Mouse (Mus musculus) layer of hippocampus, adult 2 months (tissue): ENCODE measurements around the gene Nynrin. TPM values are rescaled to one million over a fixed set of nuclear protein-coding genes. Genes with fewer than 3 reads are reported as not detected.

ENCODE experiments used
- DNase-seq, 2 experiments: peaks; one replicate each; pipeline ENCODE4 v3.0.0; 2022; ENCODE audit warnings: low spot score in 2 of 2
- H3K27ac ChIP-seq: fragments of 200-600 bp; 2 replicates; pipeline ENCODE4 v1.8.1; 2022
- H3K4me3 ChIP-seq: fragments of 200-600 bp; 2 replicates; pipeline ENCODE4 v1.8.1; 2022; ENCODE audit warnings: mild to moderate bottlenecking
- CTCF ChIP-seq: fragments of 200-600 bp; conservative IDR thresholded peaks from 2 replicates; pipeline ENCODE4 v1.8.1; 2022; ENCODE audit warnings: antibody characterized with exemption, mild to moderate bottlenecking, moderate library complexity
- long read RNA-seq, 2 experiments: library from polyadenylated mRNA; stranded (forward); transcript quantifications; one replicate each; pipeline ENCODE4 v2.0.0; 2021; ENCODE audit warnings: borderline mapping rate in 2 of 2
- total RNA-seq, 2 experiments: library from RNA; stranded (reverse); gene quantifications; 2 replicates each; pipeline ENCODE4 v1.2.3; 2021

Gene Nynrin
- 1 to 10 TPM; 7.9 to 8.9 TPM for total RNA-seq
- long read RNA-seq, experiment 1, partial matches to known transcripts, result 1 of 1 reads
- long read RNA-seq, experiment 1, other reads (novel, unspliced or antisense), result 0 of 1 reads
- long read RNA-seq, experiment 2, full-length matches to known transcripts, result 1 of 3 reads
- long read RNA-seq, experiment 2, partial matches to known transcripts, result 1 of 3 reads
- long read RNA-seq, experiment 2, other reads (novel, unspliced or antisense), result 1 of 3 reads

DNA sequence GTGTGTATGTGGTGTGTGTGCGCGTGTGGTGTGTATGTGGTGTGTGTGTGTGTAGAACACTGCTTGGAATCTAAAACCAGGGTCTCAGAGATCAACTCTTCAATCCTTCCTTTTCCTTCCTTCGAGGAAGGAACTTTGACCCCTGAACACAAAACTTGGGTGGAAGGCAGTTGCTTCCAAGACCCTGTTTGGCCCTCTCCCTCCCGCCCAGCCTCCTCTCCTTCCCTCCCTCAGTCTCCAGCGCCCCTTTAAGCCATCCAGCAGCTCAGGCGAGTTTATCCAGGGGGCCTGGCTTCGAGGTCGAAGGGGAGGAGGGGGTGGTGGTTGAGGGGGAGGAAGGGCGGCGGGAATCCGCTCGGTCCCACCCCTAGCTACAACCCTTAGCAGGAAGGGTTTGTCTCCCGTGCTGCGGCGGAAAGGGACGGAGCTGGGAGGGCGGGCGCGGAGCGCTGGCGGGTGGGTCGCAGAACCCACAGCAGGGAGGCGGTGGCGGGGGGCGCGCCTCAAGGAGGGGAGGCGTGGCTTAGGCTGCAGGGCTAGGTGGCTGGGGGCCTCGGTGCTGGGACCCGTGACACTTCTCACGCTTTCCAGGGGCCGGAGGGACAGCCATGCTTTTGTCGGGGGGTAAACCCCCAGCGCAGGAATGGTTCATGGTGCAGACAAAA lies at the start of gene Nynrin:
Nynrin (plus strand) TSS at position 390 of the 665 bp plus-strand sequence.
- H3K4me3 ChIP-seq, result peak within 1 kb of the TSS; percentile 66
- peak within 1 kb of the TSS; percentile 68 for H3K27ac ChIP-seq
- DNase-seq, result no peak
- no peak for TF ChIP-seq CTCF

DNA sequence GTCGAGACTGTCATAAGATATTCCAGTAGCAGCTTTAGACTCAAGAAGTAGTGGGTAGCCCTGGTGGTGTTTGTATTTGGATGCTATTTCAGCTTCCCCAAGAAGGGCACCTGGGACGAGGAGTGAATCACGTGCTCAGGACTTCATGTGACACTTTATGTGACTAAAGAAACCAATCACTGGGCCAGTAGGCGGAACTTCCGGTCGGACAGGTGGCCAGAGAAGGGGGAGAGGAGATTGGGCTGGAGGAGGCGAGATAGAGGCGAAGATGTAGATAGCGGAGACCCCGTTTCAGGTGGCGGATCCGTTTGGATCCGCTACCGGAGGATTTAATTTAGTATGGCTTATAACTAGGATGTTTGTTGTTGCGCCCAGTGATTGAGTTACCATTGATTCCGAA lies 38.9 kb upstream of the Nynrin start:
- no peak overlapping the region for H3K27ac ChIP-seq
- no peak for TF ChIP-seq CTCF

DNA sequence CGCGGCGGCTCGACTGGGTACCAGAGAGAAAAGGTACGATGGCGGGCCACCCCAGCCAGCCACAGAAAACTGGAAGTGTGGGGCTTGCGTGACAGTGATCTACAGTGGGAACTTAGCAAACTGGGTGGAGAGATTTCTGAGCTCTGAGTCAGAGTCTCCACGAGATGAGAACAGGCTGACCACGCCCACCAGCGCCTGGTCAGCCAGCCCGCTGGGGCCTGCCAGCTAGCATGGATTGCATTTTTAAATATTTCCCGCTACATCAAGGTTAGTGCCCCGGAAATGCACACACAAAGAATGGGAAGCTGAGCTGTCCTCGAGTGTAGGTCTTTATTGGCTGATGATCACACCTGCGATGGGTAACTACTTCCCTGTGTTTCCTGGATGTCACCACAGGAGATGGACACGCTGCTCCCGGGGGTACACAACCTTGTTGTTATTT lies 38.5 kb upstream of the Nynrin start:
- no peak for DNase-seq
- no peak for TF ChIP-seq CTCF
- H3K4me3 ChIP-seq, result peak overlapping the region; percentile 43
- H3K27ac ChIP-seq, result no peak overlapping the region

More for the DNA sequence above, 38.9 kb upstream of the Nynrin start:
- no peak for DNase-seq
- peak overlapping the region; percentile 43 for H3K4me3 ChIP-seq

DNA sequence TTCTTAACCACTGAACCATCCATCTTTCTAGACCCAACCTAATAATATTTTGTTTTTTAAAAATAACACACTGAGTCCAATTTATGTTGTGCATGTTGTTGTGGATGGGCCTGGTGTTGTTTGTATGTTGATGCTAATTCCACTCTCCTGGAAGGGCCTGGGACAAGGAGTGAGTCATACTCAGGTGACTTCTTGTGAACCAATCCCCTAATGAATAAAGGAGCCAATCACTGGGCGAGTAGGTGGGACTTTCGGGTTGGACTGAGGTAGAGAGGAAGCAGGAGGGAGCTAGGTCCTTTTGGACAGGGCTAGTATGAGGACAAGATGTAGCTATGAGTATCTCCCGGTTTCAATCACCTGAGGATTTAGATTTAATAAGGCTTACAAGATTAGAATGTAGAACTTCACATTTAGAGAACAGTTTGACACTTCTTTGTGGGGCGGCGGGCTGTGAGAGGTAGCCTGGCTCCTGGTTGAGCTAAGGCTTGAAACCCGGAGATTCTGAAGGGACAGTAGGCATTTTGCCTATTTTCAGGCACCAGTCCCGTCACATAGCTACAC lies 33.9 kb upstream of the Nynrin start:
- H3K27ac ChIP-seq, result no peak overlapping the region
- no peak for DNase-seq
- no peak overlapping the region for H3K4me3 ChIP-seq
- TF ChIP-seq CTCF, result no peak

DNA sequence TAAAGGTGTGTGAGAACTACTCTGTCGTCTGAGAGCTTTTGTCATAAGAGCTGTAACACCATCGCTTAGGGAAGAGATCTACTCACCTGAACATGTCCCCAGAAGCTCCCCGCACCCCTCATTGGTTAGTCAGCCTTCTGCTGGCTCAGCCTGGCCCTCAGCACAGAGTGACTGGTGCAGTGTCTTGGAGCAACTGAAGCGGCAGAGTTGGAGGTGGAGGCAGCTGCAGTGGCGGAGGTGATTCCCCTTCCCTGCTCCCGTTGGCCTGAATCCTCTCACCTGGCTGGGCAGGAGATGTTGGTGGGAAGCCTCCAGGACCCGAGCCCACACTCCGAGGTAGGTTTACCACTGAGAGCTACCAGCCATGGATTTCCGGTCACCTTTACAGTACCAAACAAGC lies 33.2 kb upstream of the Nynrin start:
- TF ChIP-seq CTCF, result no peak
- H3K4me3 ChIP-seq, result no peak overlapping the region
- H3K27ac ChIP-seq, result no peak overlapping the region
- no peak for DNase-seq

DNA sequence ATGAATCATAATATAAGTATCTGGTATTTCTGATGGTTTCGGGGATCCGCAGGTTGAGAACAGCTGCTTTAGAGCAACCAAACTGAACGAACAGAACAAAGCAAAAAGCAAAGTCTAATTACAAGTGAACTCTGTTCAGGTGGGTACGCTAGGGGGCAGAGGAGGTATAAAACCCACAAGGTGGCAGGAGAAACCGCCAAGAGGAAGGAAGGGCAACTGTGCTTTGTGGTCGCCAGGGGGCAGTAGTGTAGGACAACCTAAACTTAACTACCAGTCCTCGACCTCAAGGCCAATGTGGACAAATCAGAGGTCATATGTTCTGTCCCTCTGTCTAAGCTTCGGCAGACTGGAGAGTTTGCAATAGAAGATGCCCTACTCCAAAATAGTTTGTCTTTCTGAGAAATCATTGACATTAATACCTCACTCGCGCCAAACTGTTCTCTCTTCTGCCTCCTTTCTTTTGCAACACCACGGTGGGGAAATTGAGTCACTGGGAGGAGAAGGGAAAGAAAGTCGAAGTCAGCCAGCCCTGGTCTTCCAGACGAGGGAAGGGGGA lies 31.3 kb upstream of the Nynrin start:
- TF ChIP-seq CTCF, result peak; percentile 95
- Histone ChIP-seq H3K27ac (peak overlapping the region; percentile 76), H3K4me3 (peak overlapping the region; percentile 55)
- peak; percentile 34 to 59 for DNase-seq

DNA sequence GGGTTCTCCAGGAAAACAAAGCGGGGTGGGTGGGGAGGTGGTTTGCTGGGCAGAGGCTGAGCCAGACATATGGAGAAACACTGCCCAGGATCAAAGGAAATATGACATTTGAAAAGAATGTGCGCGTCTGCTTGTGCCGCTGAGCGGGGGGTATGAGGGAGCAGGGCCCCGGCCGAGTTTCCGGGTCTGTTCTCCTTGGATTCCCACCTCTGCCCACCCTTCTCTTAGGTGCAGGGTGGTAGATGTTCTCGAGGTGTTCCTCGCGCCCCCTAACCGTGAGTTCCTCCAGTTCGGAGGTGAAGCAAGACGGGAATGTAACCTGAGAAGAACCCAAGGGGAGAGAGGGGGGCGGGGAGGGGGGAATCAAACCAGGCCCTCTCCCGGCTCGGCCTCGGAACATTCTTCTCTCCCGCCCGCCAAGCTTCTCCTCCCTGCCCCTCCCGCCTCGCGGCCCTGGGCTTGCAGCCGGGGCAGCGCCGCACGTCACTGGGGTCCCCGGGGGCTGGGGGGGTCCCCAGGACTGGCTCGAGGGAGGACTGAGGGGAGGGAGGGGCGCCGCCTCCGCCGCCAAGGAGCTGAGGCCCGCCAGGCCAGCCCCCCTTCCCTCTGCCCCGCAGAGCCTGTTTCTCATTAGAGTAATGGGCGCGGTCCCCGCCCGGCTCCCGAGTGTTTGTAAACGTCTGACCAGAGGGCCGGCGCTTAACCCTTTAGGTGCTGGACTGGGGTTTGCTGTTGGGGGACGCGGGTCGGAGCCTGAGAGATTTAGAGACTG lies 30.6 kb upstream of the Nynrin start, which contains the start of gene Nfatc4:
Nfatc4 (plus strand) TSS at position 154 of the 772 bp plus-strand sequence.
- no peak for TF ChIP-seq CTCF
- Histone ChIP-seq H3K27ac (peak within 1 kb of the TSS; percentile 76), H3K4me3 (peak within 1 kb of the TSS; percentile 55)
- no peak for DNase-seq

DNA sequence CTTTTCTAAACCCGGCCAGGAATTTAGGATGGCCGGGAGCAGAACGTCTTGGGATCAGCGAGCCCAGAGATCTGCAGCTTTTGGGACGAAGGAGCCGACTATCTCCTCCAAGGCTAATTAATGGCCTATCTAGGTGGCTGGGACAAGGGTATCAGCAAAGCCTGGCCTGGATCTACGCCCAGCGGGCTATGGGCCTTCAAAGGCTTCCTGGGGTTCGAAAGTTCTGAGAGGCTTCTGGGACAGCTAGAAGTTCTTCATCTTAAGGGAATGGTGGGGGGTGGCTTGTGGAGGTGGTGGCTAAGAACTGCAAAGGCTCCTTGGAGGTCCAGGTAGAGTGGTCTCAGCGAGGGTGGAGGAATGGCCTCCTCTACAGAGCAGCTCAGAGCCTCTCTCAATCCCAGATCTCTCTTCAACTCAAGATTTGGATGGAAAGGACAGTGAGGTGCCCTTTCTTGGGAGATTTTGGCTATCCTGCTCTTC lies 29.8 kb upstream of the Nynrin start:
- TF ChIP-seq CTCF, result no peak
- Histone ChIP-seq H3K4me3 (peak overlapping the region; percentile 55), H3K27ac (peak overlapping the region; percentile 76)
- no peak for DNase-seq

DNA sequence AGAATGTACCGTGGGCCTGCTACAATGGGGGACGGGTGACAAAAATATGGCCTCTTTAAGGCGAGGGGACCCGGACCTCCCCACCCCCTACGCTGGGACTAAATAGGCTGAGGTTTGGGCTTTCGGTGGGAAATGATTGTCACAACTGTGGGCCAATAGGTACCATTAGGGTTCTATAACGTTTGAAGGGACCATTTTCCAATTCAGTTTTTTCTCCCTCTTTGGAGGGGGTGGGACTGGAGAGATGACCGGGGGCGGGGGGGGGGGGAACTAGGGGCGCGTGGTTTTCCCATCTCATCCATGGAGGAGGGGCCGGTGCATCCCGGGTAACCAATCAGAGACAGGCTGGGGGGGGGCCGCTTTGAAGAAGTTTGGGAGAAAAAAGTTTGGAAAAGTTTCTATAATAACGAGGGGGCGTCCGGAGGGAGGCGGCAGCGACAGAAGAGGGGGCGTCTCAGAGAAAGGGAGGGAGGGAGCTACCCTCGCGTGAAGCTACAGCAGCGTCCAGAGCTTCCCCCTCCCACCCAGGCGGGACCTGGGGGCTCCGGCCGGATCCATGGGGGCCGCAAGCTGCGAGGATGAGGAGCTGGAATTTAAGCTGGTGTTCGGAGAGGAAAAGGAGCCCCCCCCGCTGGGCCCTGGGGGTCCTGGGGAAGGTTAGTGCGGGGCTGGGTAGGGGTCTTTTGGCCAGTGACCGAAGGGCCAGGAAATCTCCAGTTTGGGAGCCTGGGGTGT lies 29.2 kb upstream of the Nynrin start:
- no peak for TF ChIP-seq CTCF
- peak overlapping the region; percentile 55 for H3K4me3 ChIP-seq
- no peak for DNase-seq
- peak overlapping the region; percentile 76; the same call in 1 of the 2 replicates for H3K27ac ChIP-seq

DNA sequence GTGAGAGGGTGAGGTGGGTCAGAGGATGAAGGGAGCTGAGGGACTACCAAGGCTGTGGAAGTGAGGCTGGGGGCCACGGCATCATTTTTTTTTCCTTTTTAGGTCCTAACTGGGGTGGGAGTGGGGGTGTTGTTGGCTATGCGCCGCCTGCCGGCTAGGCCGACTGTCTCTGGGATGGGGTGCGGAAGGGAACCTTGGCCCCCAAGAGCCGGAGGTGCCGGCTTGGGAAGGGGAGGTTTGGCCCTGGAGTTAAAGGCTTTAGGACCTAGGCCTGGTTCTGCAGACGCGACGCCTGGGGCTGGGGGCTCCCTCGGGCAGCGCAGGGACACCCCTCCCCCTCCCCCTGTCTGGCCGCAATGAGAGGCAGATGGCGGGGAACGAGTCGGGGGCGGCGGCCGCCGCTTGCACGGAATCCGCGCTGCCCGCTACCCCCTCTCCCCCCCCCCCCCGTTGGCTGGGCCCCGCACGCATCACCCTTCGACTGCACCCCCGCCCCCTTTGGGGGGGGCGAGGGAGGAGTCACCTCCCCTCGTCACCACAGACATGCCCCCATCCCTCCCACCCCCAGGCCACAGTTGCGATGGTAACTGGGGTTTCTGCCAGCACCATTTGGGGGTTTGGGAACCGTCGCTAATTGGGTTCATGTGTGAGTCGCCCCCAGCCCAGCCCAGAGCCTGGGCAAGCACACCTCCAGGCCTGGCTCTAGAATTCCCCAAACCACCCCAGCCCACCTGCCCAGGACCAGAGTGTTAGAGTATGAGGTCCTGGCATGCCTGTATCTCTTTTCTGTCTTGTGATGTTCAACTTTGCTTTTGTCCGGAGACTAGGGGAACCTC lies 28.4 kb upstream of the Nynrin start:
- peak; percentile 38 for TF ChIP-seq CTCF

DNA sequence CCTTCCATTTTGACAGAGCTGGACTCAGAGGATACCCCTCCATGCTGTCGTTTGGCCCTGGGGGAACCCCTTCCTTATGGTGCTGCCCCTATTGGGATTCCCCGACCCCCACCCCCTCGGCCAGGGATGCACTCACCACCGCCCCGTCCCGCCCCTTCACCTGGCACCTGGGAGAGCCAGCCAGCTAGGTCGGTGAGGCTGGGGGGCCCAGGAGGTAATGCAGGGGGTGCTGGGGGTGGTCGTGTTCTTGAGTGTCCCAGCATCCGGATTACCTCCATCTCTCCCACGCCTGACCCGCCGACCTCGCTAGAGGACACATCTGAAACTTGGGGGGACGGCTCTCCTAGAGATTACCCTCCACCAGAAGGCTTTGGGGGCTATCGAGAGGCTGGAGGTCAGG lies 27.7 kb upstream of the Nynrin start:
- DNase-seq, result no peak
- H3K4me3 ChIP-seq, result peak overlapping the region; percentile 55; the same call in 1 of the 2 replicates
- no peak overlapping the region for H3K27ac ChIP-seq
- TF ChIP-seq CTCF, result no peak

More for the DNA sequence above, 28.4 kb upstream of the Nynrin start:
- peak overlapping the region; percentile 55 for H3K4me3 ChIP-seq
- no peak for DNase-seq
- peak overlapping the region; percentile 55; the same call in 1 of the 2 replicates for H3K27ac ChIP-seq
